Mouse (Mus musculus): ENCODE results near the gene Rab3il1. TPM values are rescaled to one million over a fixed set of nuclear protein-coding genes. Genes with fewer than 3 reads are reported as not detected.

Gene Rab3il1
- polyA plus RNA-seq, 1 experiment from 2014 or later, result 30.0 TPM

DNA sequence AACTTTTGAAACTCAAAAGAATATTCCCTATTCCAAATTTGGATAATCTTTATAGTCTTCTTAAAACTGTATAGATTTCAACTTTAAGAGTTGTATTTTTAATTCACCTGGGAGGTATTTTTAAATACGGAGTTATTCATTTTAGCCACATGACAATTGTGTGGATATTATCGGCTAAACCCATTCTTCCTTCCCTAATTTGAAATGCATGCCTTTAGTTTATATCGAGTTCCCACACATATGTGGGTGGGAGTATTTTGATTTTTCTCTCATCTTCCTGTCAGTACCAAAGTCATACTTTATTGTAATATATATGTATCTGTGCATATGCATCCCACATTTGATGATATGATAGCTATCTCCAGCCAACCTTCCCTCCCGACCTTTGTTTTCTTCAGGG is 21.2 kb upstream of the Rab3il1 start, which contains the start of gene Fth1:
Gene Fth1, plus strand, starts transcription at position 341 of the 400 bp plus-strand sequence.
- DNase-seq (ENCODE audit: low spot score) (no peak), ATAC-seq (replicated peaks; ENCODE audit: low FRiP score, low TSS enrichment, low read depth) (no peak)
- Histone ChIP-seq H3K27me3 (replicated peaks; ENCODE audit: control insufficient read depth, insufficient read depth, low read length) (no peaks in the 10 kb centered on the region), H3K9ac (ENCODE audit: low read length) (no peak within 1 kb of the TSS), H3K9me3 (ENCODE audit: control insufficient read depth, low read length) (no peaks in the 10 kb centered on the region), H3K27ac (ENCODE audit: low read depth) (no peak within 1 kb of the TSS), H3K36me3 (ENCODE audit: control insufficient read depth, insufficient read depth, low read length) (peaks cover 13% of the 10 kb centered on the region), H3K4me2 (ENCODE audit: low read length) (no peak within 1 kb of the TSS), H3K4me1 (replicated peaks; ENCODE audit: control insufficient read depth, insufficient read depth, low read length) (peaks cover 21% of the 10 kb centered on the region), H3K4me3 (ENCODE audit: low read depth, low read length) (no peak within 1 kb of the TSS)
- WGBS, result 94% methylated on average over 4 of the region's 4 CpGs

GRCm38 (mm10) chr19:9981621-9982020 is 19.8 kb upstream of the Rab3il1 start:
- 77% methylated on average over 4 of the region's 4 CpGs for WGBS
- no peak for DNase-seq (ENCODE audit: low spot score)
- Histone ChIP-seq H3K4me2 (ENCODE audit: low read length) (peak overlapping the region; percentile 99), H3K27me3 (replicated peaks; ENCODE audit: control insufficient read depth, insufficient read depth, low read length) (no peaks in the 10 kb centered on the region), H3K27ac (ENCODE audit: low read depth) (peak overlapping the region; percentile 95), H3K9ac (ENCODE audit: low read length) (peak overlapping the region; percentile 92), H3K36me3 (ENCODE audit: control insufficient read depth, insufficient read depth, low read length) (peaks cover 23% of the 10 kb centered on the region), H3K4me1 (replicated peaks; ENCODE audit: control insufficient read depth, insufficient read depth, low read length) (peaks cover 21% of the 10 kb centered on the region), H3K9me3 (ENCODE audit: control insufficient read depth, low read length) (no peaks in the 10 kb centered on the region), H3K4me3 (ENCODE audit: low read depth, low read length) (peak overlapping the region; percentile 96; the same call in 1 of the 2 replicates)
- no peak for ATAC-seq (replicated peaks; ENCODE audit: low FRiP score, low TSS enrichment, low read depth)

DNA sequence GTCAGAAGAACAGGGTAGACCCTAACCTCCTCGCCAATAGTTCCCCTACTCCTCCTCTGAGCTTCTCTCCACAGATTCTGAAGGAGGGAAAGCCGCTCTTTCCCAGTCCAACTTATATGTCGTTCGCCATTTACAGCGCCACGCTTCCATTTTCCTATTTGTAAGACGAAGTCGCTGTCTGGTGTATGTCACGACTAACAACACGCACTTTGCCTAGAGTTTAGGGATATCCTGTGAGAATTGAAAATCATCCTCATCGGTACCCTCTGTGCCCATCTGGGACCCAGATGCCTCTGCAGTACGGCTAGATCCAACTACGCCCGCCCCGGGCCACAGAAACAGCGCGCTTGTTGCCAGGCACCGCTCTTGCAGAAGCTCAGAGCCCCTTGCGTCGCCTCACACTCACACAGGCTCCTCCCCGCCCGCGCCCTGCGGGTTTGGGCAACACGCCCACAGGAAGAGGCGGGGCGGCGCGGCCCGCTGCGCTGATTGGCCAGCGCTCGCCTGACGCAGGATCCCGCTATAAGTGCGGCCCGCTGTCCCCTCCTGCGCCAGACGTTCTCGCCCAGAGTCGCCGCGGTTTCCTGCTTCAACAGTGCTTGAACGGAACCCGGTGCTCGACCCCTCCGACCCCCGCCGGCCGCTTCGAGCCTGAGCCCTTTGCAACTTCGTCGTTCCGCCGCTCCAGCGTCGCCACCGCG is 19.2 kb upstream of the Rab3il1 start:
- Histone ChIP-seq H3K4me1 (replicated peaks; ENCODE audit: control insufficient read depth, insufficient read depth, low read length) (peaks cover 21% of the 10 kb centered on the region), H3K27me3 (replicated peaks; ENCODE audit: control insufficient read depth, insufficient read depth, low read length) (no peaks in the 10 kb centered on the region), H3K4me3 (ENCODE audit: low read depth, low read length) (peak overlapping the region; percentile 96), H3K9me3 (ENCODE audit: control insufficient read depth, low read length) (no peaks in the 10 kb centered on the region), H3K4me2 (ENCODE audit: low read length) (peak overlapping the region; percentile 99), H3K9ac (ENCODE audit: low read length) (peak overlapping the region; percentile 92), H3K27ac (ENCODE audit: low read depth) (peak overlapping the region; percentile 95), H3K36me3 (ENCODE audit: control insufficient read depth, insufficient read depth, low read length) (peaks cover 23% of the 10 kb centered on the region)
- DNase-seq (ENCODE audit: low spot score) (peak; percentile 96), ATAC-seq (replicated peaks; ENCODE audit: low FRiP score, low TSS enrichment, low read depth) (peak; percentile 97)
- WGBS, result under 1% methylated on average over 55 of the region's 59 CpGs

DNA sequence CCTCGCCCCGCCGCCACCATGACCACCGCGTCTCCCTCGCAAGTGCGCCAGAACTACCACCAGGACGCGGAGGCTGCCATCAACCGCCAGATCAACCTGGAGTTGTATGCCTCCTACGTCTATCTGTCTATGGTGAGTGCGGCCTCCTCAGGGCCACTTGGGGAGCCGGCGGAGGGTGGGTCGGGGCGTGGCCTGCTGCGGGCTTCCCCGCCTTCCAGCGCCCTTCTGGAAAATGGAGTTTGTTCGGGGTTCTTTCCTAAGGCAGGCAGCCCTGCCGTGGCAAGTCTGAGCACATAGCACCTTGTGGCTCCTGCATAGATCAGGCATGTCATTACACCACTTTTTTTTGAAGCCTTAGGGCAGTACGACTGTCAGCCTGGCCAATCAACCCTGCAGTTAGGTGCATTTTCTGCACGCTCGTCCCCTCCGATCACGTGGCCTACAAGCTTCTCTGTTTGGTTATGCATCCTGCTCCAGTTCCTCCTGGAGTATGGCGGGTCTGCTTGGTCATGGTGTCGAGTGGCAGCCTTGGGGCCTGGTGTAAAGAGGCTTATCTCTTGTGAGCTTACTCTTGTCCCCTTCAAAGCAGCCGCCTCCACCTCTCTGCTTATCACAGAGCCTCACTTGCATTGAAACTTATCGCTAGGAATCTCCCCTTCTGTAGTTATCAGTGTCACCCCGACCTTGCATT is 18.5 kb upstream of the Rab3il1 start:
- peak overlapping the region; percentile 96 for H3K4me3 ChIP-seq (ENCODE audit: low read depth, low read length)
- peak overlapping the region; percentile 99 for H3K4me2 ChIP-seq (ENCODE audit: low read length)
- 1% methylated on average over 31 of the region's 31 CpGs for WGBS
- H3K9me3 ChIP-seq (ENCODE audit: control insufficient read depth, low read length), result no peaks in the 10 kb centered on the region
- peaks cover 21% of the 10 kb centered on the region for H3K4me1 ChIP-seq (replicated peaks; ENCODE audit: control insufficient read depth, insufficient read depth, low read length)
- peak overlapping the region; percentile 92 for H3K9ac ChIP-seq (ENCODE audit: low read length)
- peak; percentile 87 for DNase-seq (ENCODE audit: low spot score)
- H3K36me3 ChIP-seq (ENCODE audit: control insufficient read depth, insufficient read depth, low read length), result peaks cover 23% of the 10 kb centered on the region
- peak; percentile 84 for ATAC-seq (replicated peaks; ENCODE audit: low FRiP score, low TSS enrichment, low read depth)
- no peaks in the 10 kb centered on the region for H3K27me3 ChIP-seq (replicated peaks; ENCODE audit: control insufficient read depth, insufficient read depth, low read length)
- H3K27ac ChIP-seq (ENCODE audit: low read depth), result peak overlapping the region; percentile 95

GRCm38 (mm10) chr19:9984111-9985055 is 17.1 kb upstream of the Rab3il1 start:
- Histone ChIP-seq H3K27ac (ENCODE audit: low read depth) (no peak overlapping the region), H3K9me3 (ENCODE audit: control insufficient read depth, low read length) (no peaks in the 10 kb centered on the region), H3K4me1 (replicated peaks; ENCODE audit: control insufficient read depth, insufficient read depth, low read length) (peaks cover 21% of the 10 kb centered on the region), H3K27me3 (replicated peaks; ENCODE audit: control insufficient read depth, insufficient read depth, low read length) (no peaks in the 10 kb centered on the region), H3K4me2 (ENCODE audit: low read length) (peak overlapping the region; percentile 99), H3K9ac (ENCODE audit: low read length) (peak overlapping the region; percentile 92; the same call in 1 of the 2 replicates), H3K36me3 (ENCODE audit: control insufficient read depth, insufficient read depth, low read length) (peaks cover 23% of the 10 kb centered on the region), H3K4me3 (ENCODE audit: low read depth, low read length) (peak overlapping the region; percentile 96)
- WGBS, result 92% methylated on average over 20 of the region's 20 CpGs
- no peak for DNase-seq (ENCODE audit: low spot score)
- ATAC-seq (replicated peaks; ENCODE audit: low FRiP score, low TSS enrichment, low read depth), result no peak

DNA sequence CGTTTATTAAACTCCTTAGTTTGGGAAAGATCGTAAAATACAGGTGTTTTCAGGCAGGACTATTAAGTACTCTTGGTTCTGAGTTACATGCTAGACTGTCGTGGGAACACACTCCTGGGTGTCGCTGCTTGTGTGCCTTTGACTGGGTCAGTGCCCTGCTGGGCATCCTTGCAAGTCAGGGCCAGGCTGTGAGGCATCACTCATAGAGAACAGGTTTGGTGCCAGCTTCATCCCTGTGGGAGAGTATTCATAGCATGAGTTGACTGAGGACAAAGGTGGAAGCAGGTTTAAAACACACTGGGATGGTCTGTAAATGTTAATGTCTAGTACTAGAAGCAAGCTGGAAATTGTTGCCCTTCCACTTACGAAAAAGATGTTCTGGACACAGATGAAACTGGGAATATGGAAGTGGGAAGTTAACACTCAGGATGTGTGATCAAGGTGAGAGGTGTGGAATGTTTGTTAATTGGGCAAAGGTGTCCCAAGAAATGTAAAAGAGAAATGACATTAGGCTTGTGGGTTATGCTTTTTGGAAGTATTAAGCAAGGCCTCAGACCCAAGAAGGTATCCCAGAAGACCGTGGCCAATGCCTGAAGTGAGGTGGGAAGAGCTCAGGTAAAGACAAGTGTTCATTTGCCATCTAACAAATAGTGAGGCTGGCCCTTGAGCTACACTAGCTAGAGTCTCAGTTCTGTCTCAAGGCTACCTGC is 16.1 kb upstream of the Rab3il1 start:
- no peaks in the 10 kb centered on the region for H3K27me3 ChIP-seq (replicated peaks; ENCODE audit: control insufficient read depth, insufficient read depth, low read length)
- no peak overlapping the region for H3K4me3 ChIP-seq (ENCODE audit: low read depth, low read length)
- peaks cover 23% of the 10 kb centered on the region for H3K36me3 ChIP-seq (ENCODE audit: control insufficient read depth, insufficient read depth, low read length)
- no peak overlapping the region for H3K4me2 ChIP-seq (ENCODE audit: low read length)
- H3K9me3 ChIP-seq (ENCODE audit: control insufficient read depth, low read length), result no peaks in the 10 kb centered on the region
- no peak for DNase-seq (ENCODE audit: low spot score)
- peaks cover 21% of the 10 kb centered on the region for H3K4me1 ChIP-seq (replicated peaks; ENCODE audit: control insufficient read depth, insufficient read depth, low read length)
- H3K27ac ChIP-seq (ENCODE audit: low read depth), result no peak overlapping the region
- no peak overlapping the region for H3K9ac ChIP-seq (ENCODE audit: low read length)
- no peak for ATAC-seq (replicated peaks; ENCODE audit: low FRiP score, low TSS enrichment, low read depth)
- 94% methylated on average over 6 of the region's 6 CpGs for WGBS

GRCm38 (mm10) chr19:9985900-9986421 is 15.5 kb upstream of the Rab3il1 start:
- DNase-seq (ENCODE audit: low spot score) (no peak), ATAC-seq (replicated peaks; ENCODE audit: low FRiP score, low TSS enrichment, low read depth) (no peak)
- no peaks in the 10 kb centered on the region for H3K9me3 ChIP-seq (ENCODE audit: control insufficient read depth, low read length)
- WGBS, result 87% methylated on average over 2 of the region's 2 CpGs
- H3K27ac ChIP-seq (ENCODE audit: low read depth), result no peak overlapping the region
- no peaks in the 10 kb centered on the region for H3K27me3 ChIP-seq (replicated peaks; ENCODE audit: control insufficient read depth, insufficient read depth, low read length)
- peaks cover 21% of the 10 kb centered on the region for H3K4me1 ChIP-seq (replicated peaks; ENCODE audit: control insufficient read depth, insufficient read depth, low read length)
- no peak overlapping the region for H3K4me3 ChIP-seq (ENCODE audit: low read depth, low read length)
- H3K4me2 ChIP-seq (ENCODE audit: low read length), result no peak overlapping the region
- H3K36me3 ChIP-seq (ENCODE audit: control insufficient read depth, insufficient read depth, low read length), result peaks cover 23% of the 10 kb centered on the region
- H3K9ac ChIP-seq (ENCODE audit: low read length), result no peak overlapping the region

Data from intestine, embryonic 14.5 days (tissue).